Mouse (Mus musculus) midbrain, embryonic 11.5 days (tissue): ENCODE data around the gene Dhcr24. TPM values are rescaled to one million over a fixed set of nuclear protein-coding genes. Genes with fewer than 3 reads are reported as not detected.

Experiments
- ATAC-seq: fragments of 200-750 bp; cut with Nextera tagmentation; 2 replicates; pipeline ENCODE4 v1.8.0; 2017; ENCODE audit warnings: moderate TSS enrichment, moderate library complexity; ENCODE audit not compliant: low FRiP score
- DNase-seq: peaks from one replicate; pipeline ENCODE4 v3.0.0; 2015; ENCODE audit warnings: low spot score; ENCODE audit errors: missing footprints
- H3K27ac ChIP-seq: fragments of 300-500 bp; sonication (generic); 2 replicates; pipeline ENCODE4 v1.5.1; 2014; ENCODE audit warnings: low read depth, low read length
- H3K27me3 ChIP-seq: fragments of 300-500 bp; sonication (generic); 2 replicates; pipeline ENCODE4 v1.6.1; 2014; ENCODE audit warnings: mild to moderate bottlenecking, low read length, moderate library complexity, mixed read lengths; ENCODE audit not compliant: control insufficient read depth, insufficient read depth
- H3K36me3 ChIP-seq: fragments of 300-500 bp; sonication (generic); 2 replicates; pipeline ENCODE4 v1.6.1; 2014; ENCODE audit warnings: mild to moderate bottlenecking, low read length, moderate library complexity, mixed read lengths; ENCODE audit not compliant: control insufficient read depth, insufficient read depth
- H3K4me1 ChIP-seq: fragments of 300-500 bp; sonication (generic); 2 replicates; pipeline ENCODE4 v1.6.1; 2014; ENCODE audit warnings: low read length; ENCODE audit not compliant: control insufficient read depth, insufficient read depth
- H3K4me2 ChIP-seq: fragments of 300-500 bp; sonication (generic); 2 replicates; pipeline ENCODE4 v1.6.1; 2014; ENCODE audit warnings: mild to moderate bottlenecking, moderate library complexity
- H3K4me3 ChIP-seq: fragments of 300-500 bp; sonication (generic); 2 replicates; pipeline ENCODE4 v1.5.1; 2014; ENCODE audit warnings: low read depth, low read length
- H3K9ac ChIP-seq: fragments of 300-500 bp; sonication (generic); 2 replicates; pipeline ENCODE4 v1.6.1; 2014; ENCODE audit warnings: low read length
- H3K9me3 ChIP-seq: fragments of 300-500 bp; sonication (generic); 2 replicates; pipeline ENCODE4 v1.6.1; 2016; ENCODE audit warnings: low read length; ENCODE audit not compliant: control insufficient read depth
- WGBS: fragments of 180-500 bp; shearing (Covaris S2); extraction: QIAGEN DNeasy Blood & Tissue Kit; methylation state at CpG from one replicate; pipeline ENCODE4 v1.1.7; 2014; 5-methylcytosine and 5-hydroxymethylcytosine counted together
- polyA plus RNA-seq: library from polyadenylated mRNA; unstranded; fragments of >200 nt; fragmentation: Nextera tagmentation; extraction: Ambion mirVana; gene quantifications from 2 replicates; pipeline ENCODE4 v1.2.1, GENCODE M21; 2014

The Dhcr24 gene
- polyA plus RNA-seq, 1 experiment from 2014 or later, result 27.1 TPM

- 55% methylated on average over 9 of the region's 9 CpGs for WGBS
- H3K4me2 ChIP-seq, result no peak overlapping the region
- no peak for ATAC-seq
- H3K4me3 ChIP-seq, result no peak overlapping the region
- peak; percentile 51 for DNase-seq
- no peak overlapping the region for H3K27ac ChIP-seq
- no peaks in the 10 kb centered on the region for H3K27me3 ChIP-seq
- 0 out of 2 replicates have a peak, but pooled peaks cover 2% of the 10 kb centered on the region for H3K4me1 ChIP-seq
- no peaks in the 10 kb centered on the region for H3K36me3 ChIP-seq
- no peaks in the 10 kb centered on the region for H3K9me3 ChIP-seq
- no peak overlapping the region for H3K9ac ChIP-seq
Observed at GRCm38 (mm10) chr4:106634086-106634479, 73.2 kb downstream of the Dhcr24 start.

Other genes starting within 250 kb of the Dhcr24 start
- gene Usp24, start 244.8 kb upstream of the Dhcr24 start, polyA plus RNA-seq, result 9.9 and 10.0 TPM in 2 replicates
- gene Pcsk9, start 96.7 kb upstream of the Dhcr24 start, polyA plus RNA-seq, result 1.1 and 1.4 TPM in 2 replicates
- not detected in 2 replicates for gene Bsnd, start 68.8 kb upstream of the Dhcr24 start, polyA plus RNA-seq
- 0.18 and 0.25 TPM in 2 replicates for gene Lexm, start 56.2 kb downstream of the Dhcr24 start, polyA plus RNA-seq
- gene Ttc22, start 61.4 kb downstream of the Dhcr24 start, polyA plus RNA-seq, result not detected in 2 replicates
- 11.4 and 12.4 TPM in 2 replicates for gene Pars2, start 90.0 kb downstream of the Dhcr24 start, polyA plus RNA-seq
- gene Ttc4, start 117.9 kb downstream of the Dhcr24 start, polyA plus RNA-seq, result 87.9 and 97.3 TPM in 2 replicates
- gene Mroh7, start 169.9 kb downstream of the Dhcr24 start, polyA plus RNA-seq, result 0.07 TPM in 1 of 2 replicates, not detected in the other
- gene Fam151a, start 172.9 kb downstream of the Dhcr24 start, polyA plus RNA-seq, result not detected in 2 replicates
- 1.3 TPM in 2 replicates for gene Acot11, start 244.0 kb downstream of the Dhcr24 start, polyA plus RNA-seq